Mouse (Mus musculus): ENCODE results near the gene Grik4.

DNA sequence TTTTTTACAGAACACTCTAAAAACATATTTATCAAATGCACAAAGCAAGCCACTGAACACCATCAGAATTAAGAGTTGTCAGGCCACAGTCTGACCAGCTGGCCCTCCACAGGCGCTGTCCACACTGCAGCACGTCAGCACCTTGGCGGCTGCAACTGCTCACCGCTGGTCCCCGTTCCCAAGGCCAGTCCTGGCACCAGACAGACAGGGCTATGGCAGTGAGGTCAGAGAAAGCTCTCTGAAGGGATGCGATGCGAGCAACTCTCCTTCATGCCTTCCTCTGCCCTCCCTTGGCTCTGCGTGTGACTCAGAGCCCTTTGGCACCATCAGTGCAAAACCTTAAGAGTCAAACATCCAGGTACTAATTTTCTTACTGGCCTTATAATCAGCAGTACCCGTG lies 23.4 kb upstream of the Grik4 start:
- TF ChIP-seq CTCF (IDR thresholded peaks at IDR 0.05; ENCODE audit: control insufficient read depth, insufficient read depth, insufficient replicate concordance, low read depth, low read length): no peak
- TF ChIP-seq POLR2A (IDR thresholded peaks at IDR 0.05; ENCODE audit: control insufficient read depth, low read depth, low read length): no peak
